Mouse (Mus musculus) myocyte (in vitro differentiated cells): Measurements from ENCODE around the gene Ino80b. TPM values are rescaled to one million over a fixed set of nuclear protein-coding genes. Genes with fewer than 3 reads are reported as not detected.
A peak's percentile ranks its signal among the peaks of the same experiment; 100 is the strongest.

Source experiments
- H3K27me3 ChIP-seq: one replicate; pipeline ENCODE4 v1.6.1; 2011; ENCODE audit not compliant: control insufficient read depth, insufficient read depth, insufficient read length
- H3K36me3 ChIP-seq: one replicate; pipeline ENCODE4 v1.6.1; 2011; ENCODE audit not compliant: control insufficient read depth, insufficient read depth
- H3K4me2 ChIP-seq: one replicate; pipeline ENCODE4 v1.6.1; 2011; ENCODE audit warnings: low read depth, control low read depth
- H3K4me3 ChIP-seq: one replicate; pipeline ENCODE4 v1.5.1; 2011; ENCODE audit warnings: mild to moderate bottlenecking, control low read depth, moderate library complexity
- H3K79me2 ChIP-seq: one replicate; pipeline ENCODE4 v1.6.1; 2011; ENCODE audit not compliant: control insufficient read depth, insufficient read depth
- H3ac ChIP-seq: one replicate; pipeline ENCODE4 v1.6.1; 2011; ENCODE audit not compliant: control insufficient read depth, insufficient read length
- CEBPB ChIP-seq: IDR thresholded peaks from 2 replicates; pipeline ENCODE4 v1.6.1; 2011; ENCODE audit warnings: mild to moderate bottlenecking, moderate library complexity; ENCODE audit not compliant: poor library complexity, insufficient read depth, severe bottlenecking
- E2F4 ChIP-seq: IDR thresholded peaks from one replicate; pipeline ENCODE4 v1.6.1; 2011; ENCODE audit warnings: mild to moderate bottlenecking, control low read depth, moderate library complexity; ENCODE audit not compliant: insufficient read depth
- MAX ChIP-seq: IDR thresholded peaks from one replicate; pipeline ENCODE4 v1.6.1; 2011; ENCODE audit warnings: low read depth, mild to moderate bottlenecking, control low read depth
- MYOD1 ChIP-seq, 3 experiments: IDR thresholded peaks; one replicate each; pipeline ENCODE4 v1.6.1; 2011; ENCODE audit warnings: control low read depth in 2 of 3, low read depth in 2 of 3, mild to moderate bottlenecking in 2 of 3, moderate library complexity in 1 of 3; ENCODE audit not compliant: insufficient read length in 2 of 3, control insufficient read depth in 1 of 3
- MYOG ChIP-seq, 3 experiments: IDR thresholded peaks; one replicate each; pipeline ENCODE4 v1.6.1; 2011; ENCODE audit warnings: control low read depth in 2 of 3, low read depth in 2 of 3, mild to moderate bottlenecking in 2 of 3; ENCODE audit not compliant: insufficient read length in 2 of 3, control insufficient read depth in 1 of 3, insufficient read depth in 1 of 3
- POLR2A ChIP-seq: IDR thresholded peaks from one replicate; pipeline ENCODE4 v1.6.1; 2011; ENCODE audit warnings: low read depth, mild to moderate bottlenecking, control low read depth, moderate library complexity; ENCODE audit not compliant: insufficient read length
- POLR2AphosphoS2 ChIP-seq: IDR thresholded peaks from one replicate; pipeline ENCODE4 v1.6.1; 2011; ENCODE audit warnings: low read depth, control low read depth; ENCODE audit not compliant: insufficient read length
- REST ChIP-seq: IDR thresholded peaks from one replicate; pipeline ENCODE4 v1.6.1; 2011; ENCODE audit warnings: mild to moderate bottlenecking, control low read depth, moderate library complexity; ENCODE audit not compliant: insufficient read depth, insufficient read length
- SRF ChIP-seq: IDR thresholded peaks from one replicate; pipeline ENCODE4 v1.6.1; 2011; ENCODE audit warnings: low read depth; ENCODE audit not compliant: control insufficient read depth, insufficient read length
- TCF12 ChIP-seq: IDR thresholded peaks from one replicate; pipeline ENCODE4 v1.6.1; 2011; ENCODE audit warnings: mild to moderate bottlenecking, control low read depth; ENCODE audit not compliant: poor library complexity, insufficient read depth, severe bottlenecking
- TCF3 ChIP-seq: IDR thresholded peaks from one replicate; pipeline ENCODE4 v1.6.1; 2011; ENCODE audit warnings: low read depth, control low read depth; ENCODE audit not compliant: insufficient read length
- USF1 ChIP-seq: IDR thresholded peaks from one replicate; pipeline ENCODE4 v1.6.1; 2011; ENCODE audit warnings: low read depth, mild to moderate bottlenecking, control low read depth, moderate library complexity
- polyA plus RNA-seq: library from polyadenylated mRNA; unstranded; fragments of >200 nt; fragmentation: generic; extraction: Trizol; gene quantifications from one replicate; pipeline ENCODE4 v1.2.1, GENCODE M21; 2012; ENCODE audit warnings: missing spikeins

Ino80b gene
- polyA plus RNA-seq, 1 experiment: 38.3 TPM

GRCm38 (mm10) chr6:83136881-83137575 lies 11.8 kb upstream of the Ino80b start:
- H3ac ChIP-seq: peak overlapping the region; percentile 52
- TF ChIP-seq POLR2A (peak; percentile 54), MYOD1 (IDR thresholded peaks at IDR 0.05; ENCODE audit: control insufficient read depth in 1 of 3, insufficient read length in 2 of 3, low read depth in 2 of 3) (no peak)
- peak overlapping the region; percentile 84 for H3K4me2 ChIP-seq
- no peaks in the 10 kb centered on the region for H3K27me3 ChIP-seq
- peaks cover 42% of the 10 kb centered on the region for H3K79me2 ChIP-seq
- no peaks in the 10 kb centered on the region for H3K36me3 ChIP-seq
- peak overlapping the region; percentile 88 for H3K4me3 ChIP-seq

GRCm38 (mm10) chr6:83136291-83136880 lies 11.2 kb upstream of the Ino80b start:
- H3K27me3 ChIP-seq: no peaks in the 10 kb centered on the region
- peak overlapping the region; percentile 84 for H3K4me2 ChIP-seq
- H3K36me3 ChIP-seq: no peaks in the 10 kb centered on the region
- peak overlapping the region; percentile 52 for H3ac ChIP-seq
- peak overlapping the region; percentile 88 for H3K4me3 ChIP-seq
- peak; percentile 74 for TF ChIP-seq POLR2A
- peak; percentile 75 for TF ChIP-seq POLR2AphosphoS2
- no peak for TF ChIP-seq REST
- H3K79me2 ChIP-seq: peaks cover 40% of the 10 kb centered on the region

- peak; percentile 70 for TF ChIP-seq POLR2A
- TF ChIP-seq TCF12: no peak
- no peak for TF ChIP-seq USF1
- peak in 1 of 3 experiments; percentile 62 for TF ChIP-seq MYOD1 (IDR thresholded peaks at IDR 0.05; ENCODE audit: control insufficient read depth in 1 of 3, insufficient read length in 2 of 3, low read depth in 2 of 3)
- TF ChIP-seq MYOG (IDR thresholded peaks at IDR 0.05; ENCODE audit: control insufficient read depth in 1 of 3, insufficient read depth in 1 of 3, insufficient read length in 2 of 3, low read depth in 2 of 3): peak in 1 of 3 experiments; percentile 57
- peak; percentile 74 for TF ChIP-seq POLR2AphosphoS2
- H3ac ChIP-seq: peak overlapping the region; percentile 52
- peaks cover 33% of the 10 kb centered on the region for H3K79me2 ChIP-seq
- H3K4me2 ChIP-seq: peak overlapping the region; percentile 84
- no peaks in the 10 kb centered on the region for H3K36me3 ChIP-seq
- no peaks in the 10 kb centered on the region for H3K27me3 ChIP-seq
- peak overlapping the region; percentile 88 for H3K4me3 ChIP-seq
Observed at GRCm38 (mm10) chr6:83135571-83136161, 10.4 kb upstream of the Ino80b start.

GRCm38 (mm10) chr6:83134951-83135513 lies 9.8 kb upstream of the Ino80b start, which contains the start of gene Rtkn:
Gene Rtkn (plus strand): TSS chr6:83135463.
- TF ChIP-seq TCF12: no peak
- TF ChIP-seq REST: no peak
- TF ChIP-seq E2F4: no peak
- no peak for TF ChIP-seq POLR2AphosphoS2
- no peak for TF ChIP-seq TCF3
- TF ChIP-seq SRF: no peak
- no peak for TF ChIP-seq MYOG (IDR thresholded peaks at IDR 0.05; ENCODE audit: control insufficient read depth in 1 of 3, insufficient read depth in 1 of 3, insufficient read length in 2 of 3, low read depth in 2 of 3)
- TF ChIP-seq POLR2A: no peak
- TF ChIP-seq CEBPB: no peak
- TF ChIP-seq MAX: no peak
- TF ChIP-seq MYOD1 (IDR thresholded peaks at IDR 0.05; ENCODE audit: control insufficient read depth in 1 of 3, insufficient read length in 2 of 3, low read depth in 2 of 3): no peak
- no peak for TF ChIP-seq USF1
- H3K27me3 ChIP-seq: no peaks in the 10 kb centered on the region
- H3ac ChIP-seq: peak within 1 kb of the TSS; percentile 52
- H3K79me2 ChIP-seq: peaks cover 27% of the 10 kb centered on the region
- H3K4me2 ChIP-seq: peak within 1 kb of the TSS; percentile 84
- H3K4me3 ChIP-seq: peak within 1 kb of the TSS; percentile 88
- H3K36me3 ChIP-seq: no peaks in the 10 kb centered on the region

GRCm38 (mm10) chr6:83134226-83134625 lies 9.0 kb upstream of the Ino80b start:
- TF ChIP-seq MAX (no peak), SRF (no peak), TCF12 (no peak), MYOD1 (IDR thresholded peaks at IDR 0.05; ENCODE audit: control insufficient read depth in 1 of 3, insufficient read length in 2 of 3, low read depth in 2 of 3) (no peak), MYOG (IDR thresholded peaks at IDR 0.05; ENCODE audit: control insufficient read depth in 1 of 3, insufficient read depth in 1 of 3, insufficient read length in 2 of 3, low read depth in 2 of 3) (no peak), E2F4 (no peak), POLR2AphosphoS2 (no peak), REST (no peak), USF1 (no peak), TCF3 (no peak), CEBPB (no peak), POLR2A (no peak)
- Histone ChIP-seq H3K4me2 (no peak overlapping the region), H3K79me2 (peaks cover 19% of the 10 kb centered on the region), H3K27me3 (no peaks in the 10 kb centered on the region), H3K4me3 (no peak overlapping the region), H3K36me3 (no peaks in the 10 kb centered on the region), H3ac (no peak overlapping the region)
